Mouse (Mus musculus) kidney, adult 2 months (tissue): Measurements from ENCODE around the gene Pld2.

ENCODE experiments used
- CTCF ChIP-seq: fragments of 200-500 bp; conservative IDR thresholded peaks from 2 replicates; pipeline ENCODE4 v1.5.1; 2011; ENCODE audit warnings: low read depth, mild to moderate bottlenecking, control low read depth, low read length, moderate library complexity, mixed read lengths; ENCODE audit not compliant: insufficient read depth, insufficient read length
- POLR2A ChIP-seq: fragments of 200-500 bp; IDR thresholded peaks from one replicate; pipeline ENCODE4 v1.6.1; 2011; ENCODE audit warnings: low read depth, low read length, control low read depth

- no peak for TF ChIP-seq POLR2A
- TF ChIP-seq CTCF, result no peak
These were observed 441 bp upstream of the Pld2 start for GRCm38 (mm10) chr11:70539423-70539822.
